Mouse (Mus musculus): ENCODE measurements at regions not wholly inside any gene's neighbourhood (a gene's known extent, or its start where the extent isn't known, plus 50 kb on each side); places are given as distances from the start of the nearest gene placed in this dataset.
A peak's percentile ranks its signal among the peaks of the same experiment; 100 is the strongest.

GRCm38 (mm10) chr14:60439106-60439505, 66.0 kb downstream of the Amer2 start:
- ATAC-seq, result no peak

DNA sequence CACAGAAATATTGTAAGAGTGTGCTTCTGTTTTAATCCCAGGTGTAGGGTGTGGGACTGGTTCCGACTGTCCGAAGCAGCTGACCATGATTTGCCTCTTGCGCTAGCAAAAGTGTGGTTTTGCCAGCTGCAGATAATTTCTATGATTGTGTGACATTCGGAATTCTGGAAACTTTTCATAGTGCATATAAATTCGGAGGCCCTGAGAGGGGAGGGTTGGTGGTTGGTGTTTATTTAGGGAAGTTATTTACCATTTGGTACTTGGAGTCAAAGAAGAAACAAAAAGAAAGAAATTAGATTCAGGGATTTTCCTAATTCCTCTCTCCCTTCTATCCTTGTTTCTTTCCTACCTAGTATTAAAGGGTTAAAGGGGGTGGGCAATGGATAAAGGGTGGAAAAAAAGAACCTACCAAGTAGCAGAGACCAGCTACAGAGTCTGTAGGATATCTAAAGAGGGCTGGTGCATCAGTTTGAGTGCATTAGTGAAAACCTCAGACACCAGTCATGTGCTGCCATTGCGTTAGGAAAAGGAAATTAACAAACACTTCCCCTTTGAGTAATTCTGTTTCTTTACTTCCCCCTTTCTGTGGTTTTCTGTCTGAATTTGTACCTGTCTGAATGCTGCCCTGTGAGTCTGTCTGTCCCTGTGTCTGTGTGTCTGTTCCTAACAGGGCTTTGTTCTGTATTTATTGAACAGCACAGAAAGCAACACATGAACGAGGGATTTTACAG, 70.9 kb downstream of the Amer2 start:
- ATAC-seq, result no peak

DNA sequence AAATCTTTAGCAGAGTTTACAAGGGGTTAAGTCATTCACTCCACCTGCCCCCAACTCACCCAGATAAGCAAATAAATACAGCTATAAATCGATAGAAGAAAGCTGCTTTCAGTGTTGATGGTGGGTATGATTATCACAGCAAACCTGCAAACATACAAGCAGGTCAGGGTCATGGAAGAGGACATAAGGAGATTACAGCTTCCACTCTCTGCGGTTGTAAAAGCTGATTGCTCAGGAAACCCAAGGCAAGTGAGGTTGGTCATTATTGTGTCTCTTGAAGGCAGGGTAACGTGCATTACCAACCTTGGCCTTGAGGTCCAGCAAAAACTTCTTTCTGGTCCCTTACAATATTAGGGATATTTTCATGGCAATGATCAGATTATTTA, 71.5 kb downstream of the Amer2 start:
- ATAC-seq, result no peak

GRCm38 (mm10) chr14:60446037-60446436, 73.0 kb downstream of the Amer2 start:
- no peak for ATAC-seq

GRCm38 (mm10) chr14:60451216-60451615, 78.2 kb downstream of the Amer2 start:
- ATAC-seq, result no peak

DNA sequence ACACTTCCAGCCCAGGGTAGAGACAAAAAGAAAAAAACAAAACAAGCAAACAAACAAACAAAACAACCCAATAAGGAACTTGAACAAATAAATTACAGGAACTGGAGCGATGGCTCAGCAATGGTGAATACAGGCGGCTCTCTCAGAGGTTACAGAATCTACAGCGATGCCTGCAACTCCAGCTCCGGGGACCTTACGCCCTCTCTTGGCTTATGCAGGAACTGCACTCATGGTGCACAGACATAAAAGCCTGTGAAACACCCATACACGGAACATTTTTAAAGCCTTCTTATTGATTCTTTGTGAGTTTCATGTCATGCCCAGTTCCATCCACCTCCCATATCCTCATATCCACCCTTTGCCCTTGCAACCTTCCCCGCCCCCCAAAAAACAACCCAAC, 78.6 kb downstream of the Amer2 start:
- ATAC-seq, result no peak

GRCm38 (mm10) chr14:60456767-60457166, 83.7 kb downstream of the Amer2 start:
- ATAC-seq, result no peak

GRCm38 (mm10) chr14:60484996-60485888, 112.2 kb downstream of the Amer2 start:
- no peak for ATAC-seq

DNA sequence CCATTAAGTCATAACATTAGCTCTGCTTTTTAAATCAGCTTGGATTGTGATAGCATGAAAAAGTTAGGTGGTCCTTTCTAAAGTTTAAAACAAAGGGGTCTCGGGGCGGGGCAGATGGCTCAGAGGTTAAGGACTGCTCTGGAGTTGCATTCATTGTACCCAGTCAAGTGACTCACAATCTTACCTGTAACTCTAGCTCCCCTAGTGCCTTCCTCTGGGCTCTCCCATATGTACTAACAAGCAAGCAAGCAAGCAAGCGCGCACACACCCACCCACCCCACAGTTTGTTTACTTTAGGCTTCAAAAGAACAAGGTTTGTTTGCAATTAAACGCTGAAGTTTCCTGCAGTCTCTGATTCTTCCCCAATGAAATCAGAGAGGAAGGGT, 112.8 kb downstream of the Amer2 start:
- no peak for ATAC-seq

- ATAC-seq, result no peak
These were observed 113.3 kb downstream of the Amer2 start for GRCm38 (mm10) chr14:60486278-60486935.

- ATAC-seq, result no peak
These were observed 116.1 kb downstream of the Amer2 start for GRCm38 (mm10) chr14:60489111-60489510.

GRCm38 (mm10) chr14:60490886-60491285, 117.8 kb downstream of the Amer2 start:
- no peak for ATAC-seq

GRCm38 (mm10) chr14:60495441-60495840, 122.4 kb downstream of the Amer2 start:
- no peak for ATAC-seq

- ATAC-seq, result no peak
These were observed 129.5 kb downstream of the Amer2 start for GRCm38 (mm10) chr14:60502552-60502951.

DNA sequence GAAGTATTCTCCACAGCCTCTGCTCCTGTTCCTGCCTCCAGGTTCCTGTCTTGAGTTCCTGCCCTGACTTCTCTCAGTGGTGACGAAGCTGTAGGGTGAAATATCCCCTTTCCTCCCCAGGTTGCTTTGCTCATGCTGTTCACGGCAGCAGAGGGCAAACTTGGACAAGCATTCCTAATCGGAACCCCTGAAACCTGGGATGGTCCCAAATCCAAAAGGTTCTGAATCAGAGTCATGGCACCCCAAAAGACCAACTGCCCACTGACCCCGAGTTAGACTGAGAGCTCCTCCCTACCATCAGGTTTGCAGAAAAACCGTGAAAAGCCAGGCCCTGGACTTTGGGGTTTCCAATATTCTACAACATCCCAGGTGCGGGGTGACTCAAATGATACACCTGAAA, 128.7 kb upstream of the Spata13 start:
- no peak for ATAC-seq

GRCm38 (mm10) chr14:60506296-60506695, 127.5 kb upstream of the Spata13 start:
- no peak for ATAC-seq

DNA sequence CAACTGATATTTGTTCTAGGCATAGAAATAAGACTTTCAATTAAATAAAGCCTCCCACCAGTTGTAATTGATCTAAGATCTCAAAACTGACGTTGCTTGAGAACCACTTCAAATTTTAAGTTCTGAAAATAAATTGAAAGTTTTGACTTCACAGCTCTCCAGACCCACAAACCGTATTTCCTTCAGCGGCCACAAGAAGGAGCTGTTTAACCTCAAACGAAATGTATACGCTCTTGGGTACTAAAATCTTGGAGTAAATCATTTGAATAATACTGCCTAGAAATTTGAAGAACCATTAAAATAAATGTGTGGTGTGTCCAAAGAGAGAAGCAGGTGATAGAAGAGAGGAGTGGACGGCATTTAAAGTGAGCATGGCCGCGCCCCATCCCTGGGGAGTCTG, 120.2 kb upstream of the Spata13 start:
- no peak for ATAC-seq

DNA sequence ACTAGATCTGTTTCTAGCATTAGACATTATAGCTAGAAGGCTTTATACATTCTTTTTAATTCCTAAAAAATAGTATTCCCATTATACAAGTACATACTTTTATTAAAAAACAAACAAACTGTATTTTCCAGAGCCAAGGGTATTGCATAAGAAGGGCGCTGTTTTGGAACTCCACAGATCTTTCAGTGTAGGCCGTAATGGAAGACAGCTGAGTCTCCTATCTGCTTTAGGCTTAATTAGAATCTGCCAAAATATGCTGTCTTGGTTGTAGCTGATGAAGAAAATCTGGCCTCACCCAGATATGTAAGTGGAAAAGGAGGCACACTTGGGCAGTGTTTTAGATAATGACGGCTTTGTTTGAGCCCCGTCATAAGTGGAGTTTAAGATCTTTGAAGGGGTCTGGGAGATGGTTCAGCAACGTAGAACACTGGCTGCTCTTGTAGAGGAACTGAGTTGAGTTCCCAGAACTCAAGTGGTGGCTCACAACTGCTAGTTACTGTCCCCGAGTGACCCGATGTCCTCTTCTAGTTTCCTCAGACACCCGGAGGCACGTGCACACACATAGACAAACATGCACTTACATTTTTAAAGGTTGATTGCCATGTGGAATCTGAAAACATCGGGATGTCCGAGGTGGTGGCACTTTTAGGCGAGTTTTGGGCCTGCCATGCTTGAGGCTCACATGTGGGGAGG, 118.6 kb upstream of the Spata13 start:
- no peak for ATAC-seq

- ATAC-seq, result no peak
These were observed 115.9 kb upstream of the Spata13 start for GRCm38 (mm10) chr14:60517891-60518290.

- no peak for ATAC-seq
These were observed 110.8 kb upstream of the Spata13 start for GRCm38 (mm10) chr14:60523010-60523409.

DNA sequence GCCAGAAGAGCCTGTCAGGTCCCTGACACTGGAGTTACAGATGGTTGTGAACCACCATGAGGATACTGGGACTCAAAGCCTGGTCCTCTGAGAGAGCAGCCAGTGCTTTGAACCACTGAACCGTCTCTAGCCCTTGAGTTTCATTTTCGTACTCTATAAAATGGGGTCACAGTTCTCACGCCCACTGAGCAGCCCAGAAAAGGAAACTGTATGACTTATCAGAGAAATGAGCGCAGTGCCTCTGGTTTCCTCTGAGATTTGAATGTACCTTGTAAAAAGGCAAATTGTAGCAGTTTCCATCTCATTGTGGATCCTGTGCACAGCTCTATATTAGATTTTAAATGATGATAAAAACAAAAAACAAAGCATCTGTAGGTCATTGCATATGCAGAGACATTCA, 108.9 kb upstream of the Spata13 start:
- peak; percentile 76 for ATAC-seq

DNA sequence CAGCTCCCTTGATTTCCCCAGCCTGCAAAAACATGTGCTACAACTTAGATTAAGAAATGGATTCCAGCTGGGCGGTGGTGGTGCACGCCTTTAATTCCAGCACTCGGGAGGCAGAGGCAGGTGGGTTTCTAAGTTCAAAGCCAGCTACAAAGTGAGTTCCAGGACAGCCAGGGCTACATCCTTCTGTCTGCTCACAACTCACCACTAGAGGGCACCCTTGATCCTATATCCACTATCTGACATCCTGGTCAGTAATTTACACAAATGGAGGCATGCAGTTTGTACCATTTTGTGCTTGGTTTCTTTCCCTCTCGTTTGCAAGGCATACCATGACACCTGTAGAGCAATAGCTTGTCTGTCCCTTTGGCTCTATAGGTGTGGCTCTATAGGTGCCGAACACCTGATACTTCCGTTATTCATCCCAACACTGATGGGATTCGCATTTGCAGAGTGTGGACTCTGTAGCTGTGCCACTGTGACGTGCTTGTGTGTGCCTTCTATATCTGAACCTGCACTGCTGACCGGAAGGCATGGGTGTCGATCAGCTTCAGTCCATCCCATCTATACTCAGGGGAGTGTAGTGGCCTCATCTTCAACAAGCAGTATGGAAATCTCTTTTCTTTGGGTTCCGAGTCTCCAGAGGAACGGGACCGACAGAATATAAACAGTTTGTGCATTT, 108.4 kb upstream of the Spata13 start:
- peak; percentile 70 for ATAC-seq
